Mouse (Mus musculus) lung, adult 18-20 months (tissue): ENCODE data around the gene Fam19a2.

Experiments used
- DNase-seq, 2 experiments: peaks; one replicate each; pipeline ENCODE4 v3.0.0; 2022; ENCODE audit warnings: mixed read lengths in 2 of 2

The Fam19a2 gene

GRCm38 (mm10) chr10:123751676-123752280 is 488.0 kb downstream of the Fam19a2 start:
- DNase-seq = no peak

- DNase-seq = no peak
These were observed 489.0 kb downstream of the Fam19a2 start for GRCm38 (mm10) chr10:123752755-123753154.

- no peak for DNase-seq
These were observed 490.2 kb downstream of the Fam19a2 start for GRCm38 (mm10) chr10:123753996-123754395.

GRCm38 (mm10) chr10:123789374-123789773 is 525.6 kb downstream of the Fam19a2 start:
- no peak for DNase-seq
